In genomic region chr9:44084236-44084635, GRCm38 (mm10) we compare ENCODE assay signal across 8 mouse cellular contexts. TPM values are rescaled to one million over a fixed set of nuclear protein-coding genes. Genes with fewer than 3 reads are reported as not detected.
A peak's percentile ranks its signal among the peaks of the same experiment; 100 is the strongest.
DNase-seq lines count a peak whose midpoint lies in the region; ATAC-seq lines count a peak whose summit lies in the region.

No protein-coding gene starts in this region.

- peaks cover 91% of the 10 kb centered on the region for H3K4me1 ChIP-seq in heart, embryonic 13.5 days
- peaks cover 37% of the 10 kb centered on the region for H3K4me1 ChIP-seq in forebrain, embryonic 15.5 days

- no peaks in the 10 kb centered on the region for H3K9me3 ChIP-seq in heart, embryonic 13.5 days
- no peaks in the 10 kb centered on the region for H3K9me3 ChIP-seq in forebrain, embryonic 15.5 days

- H3K4me2 ChIP-seq in heart, embryonic 13.5 days: peak overlapping the region; percentile 97
- peak overlapping the region; percentile 98 for H3K4me2 ChIP-seq in forebrain, embryonic 15.5 days (replicated peaks)

- H3K9ac ChIP-seq in heart, embryonic 13.5 days: peak overlapping the region; percentile 97
- peak overlapping the region; percentile 52 for H3K9ac ChIP-seq in forebrain, embryonic 15.5 days (replicated peaks)

- peak overlapping the region; percentile 82 for H3K4me3 ChIP-seq in heart, embryonic 13.5 days
- peak overlapping the region; percentile 50 for H3K4me3 ChIP-seq in forebrain, embryonic 15.5 days
- H3K4me3 ChIP-seq in macrophage (ENCODE audit: inconsistent target): peak overlapping the region; percentile 19; the same call in 1 of the 2 replicates

- 1% methylated on average over 14 of the region's 14 CpGs for WGBS in heart, embryonic 13.5 days
- WGBS in forebrain, embryonic 15.5 days: 3% methylated on average over 14 of the region's 14 CpGs
- 3% methylated on average over 13 of the region's 14 CpGs for WGBS in macrophage (ENCODE audit: missing documents)

- peaks cover 4% of the 10 kb centered on the region for H3K36me3 ChIP-seq in heart, embryonic 13.5 days
- H3K36me3 ChIP-seq in forebrain, embryonic 15.5 days: no peaks in the 10 kb centered on the region
- H3K36me3 ChIP-seq in macrophage (ENCODE audit: inconsistent target): no peaks in the 10 kb centered on the region

- intact Hi-C loops in heart, postnatal 25 days (cut with DNase I): no loop called here

- H3K27ac ChIP-seq in heart, embryonic 13.5 days (replicated peaks): peak overlapping the region; percentile 98
- H3K27ac ChIP-seq in forebrain, embryonic 15.5 days (replicated peaks): no peak overlapping the region
- H3K27ac ChIP-seq in macrophage: no peak overlapping the region

- DNase-seq in heart, postnatal 25 days (ENCODE audit: low spot score): no peak
- peak; percentile 36 for DNase-seq in ES-CJ7 (ENCODE audit: low read depth, low spot score)
- DNase-seq in layer of hippocampus, adult 18-20 months (ENCODE audit: low spot score in 2 of 2): no peak
- DNase-seq in layer of hippocampus, adult 9-10 months (ENCODE audit: low spot score): no peak
- DNase-seq in layer of hippocampus, adult 11-12 months (ENCODE audit: low spot score): no peak

- no peaks in the 10 kb centered on the region for H3K79me2 ChIP-seq in macrophage (ENCODE audit: inconsistent target)

- no peak for ATAC-seq in heart, embryonic 13.5 days (ENCODE audit: extremely low read depth, insufficient number of reproducible peaks, low FRiP score, low TSS enrichment)
- ATAC-seq in forebrain, embryonic 15.5 days (replicated peaks): peak; percentile 6; the same call in 1 of the 2 replicates

- H3K27me3 ChIP-seq in heart, embryonic 13.5 days (replicated peaks): peaks cover 26% of the 10 kb centered on the region
- peaks cover 15% of the 10 kb centered on the region; the same call in 1 of the 2 replicates for H3K27me3 ChIP-seq in forebrain, embryonic 15.5 days

RNA-seq across cellular contexts. Expression of gene Mfrp, which starts 17.3 kb away (rescaled TPM):
- not detected in 2 replicates for polyA plus RNA-seq in heart, embryonic 13.5 days (2015; fragmentation: Nextera tagmentation; extraction: Ambion mirVana)
- not detected for total RNA-seq in heart, postnatal 25 days (2021)
- 0.18 and 0.23 TPM in 2 replicates for polyA plus RNA-seq in forebrain, embryonic 15.5 days (2015; fragmentation: Nextera tagmentation; extraction: Ambion mirVana)
- not detected for total RNA-seq in macrophage (2018; cell fraction: chromatin; rRNA removed)
- total RNA-seq in macrophage (2018; cell fraction: cytosol; rRNA removed): not detected
- not detected for total RNA-seq in macrophage (2018; cell fraction: nucleus; rRNA removed)
- polyA plus RNA-seq in macrophage (2018): not detected in 3 replicates
- total RNA-seq in layer of hippocampus, adult 18-20 months (2021): 1 to 10 TPM in 1 of 2 experiments, under 1 TPM in 1; 0.30 to 1.8 TPM

RNA-seq across cellular contexts. Expression of gene Usp2, which starts 17.4 kb away (rescaled TPM):
- 48.5 and 66.0 TPM in 2 replicates for polyA plus RNA-seq in heart, embryonic 13.5 days (2015; fragmentation: Nextera tagmentation; extraction: Ambion mirVana)
- total RNA-seq in heart, postnatal 25 days (2021): 100 to 1,000 TPM in 1 of 2 experiments, 10 to 100 TPM in 1; 77.7 to 191 TPM
- 9.0 and 10.0 TPM in 2 replicates for polyA plus RNA-seq in forebrain, embryonic 15.5 days (2015; fragmentation: Nextera tagmentation; extraction: Ambion mirVana)
- total RNA-seq in macrophage (2018; cell fraction: chromatin; rRNA removed): 1 to 10 TPM in 8 of 26 experiments, under 1 TPM in 13, not detected in 5; 0.37 to 3.1 (median 0.86) TPM
- 1 to 10 TPM in 23 of 26 experiments, under 1 TPM in 3; 0.47 to 2.5 (median 1.4) TPM for total RNA-seq in macrophage (2018; cell fraction: cytosol; rRNA removed)
- total RNA-seq in macrophage (2018; cell fraction: nucleus; rRNA removed): 1 to 10 TPM in 20 of 26 experiments, under 1 TPM in 5, not detected in 1; 0.35 to 6.1 (median 1.5) TPM
- 0.59 to 3.4 TPM (median 2.0 TPM) in 3 replicates for polyA plus RNA-seq in macrophage (2018)
- total RNA-seq in layer of hippocampus, adult 18-20 months (2021): 10 to 100 TPM; 77.6 to 79.1 TPM

RNA-seq across cellular contexts. Expression of gene C1qtnf5, which starts 22.8 kb away (rescaled TPM):
- polyA plus RNA-seq in heart, embryonic 13.5 days (2015; fragmentation: Nextera tagmentation; extraction: Ambion mirVana): 1.1 and 2.1 TPM in 2 replicates
- 10 to 100 TPM in 1 of 2 experiments, 1 to 10 TPM in 1; 9.7 to 10.9 TPM for total RNA-seq in heart, postnatal 25 days (2021)
- polyA plus RNA-seq in forebrain, embryonic 15.5 days (2015; fragmentation: Nextera tagmentation; extraction: Ambion mirVana): 2.2 and 3.6 TPM in 2 replicates
- 1 to 10 TPM in 1 of 26 experiments, not detected in 25; 2.3 TPM for total RNA-seq in macrophage (2018; cell fraction: chromatin; rRNA removed)
- total RNA-seq in macrophage (2018; cell fraction: cytosol; rRNA removed): not detected
- total RNA-seq in macrophage (2018; cell fraction: nucleus; rRNA removed): not detected
- polyA plus RNA-seq in macrophage (2018): not detected in 3 replicates
- total RNA-seq in layer of hippocampus, adult 18-20 months (2021): 10 to 100 TPM; 16.9 to 21.2 TPM

RNA-seq across cellular contexts. Expression of gene Gm49380, which starts 29.1 kb away (rescaled TPM):
- polyA plus RNA-seq in heart, embryonic 13.5 days (2015; fragmentation: Nextera tagmentation; extraction: Ambion mirVana): not detected in 2 replicates
- total RNA-seq in heart, postnatal 25 days (2021): under 1 TPM in 1 of 2 experiments, not detected in 1; 0.11 TPM
- 0.17 and 0.18 TPM in 2 replicates for polyA plus RNA-seq in forebrain, embryonic 15.5 days (2015; fragmentation: Nextera tagmentation; extraction: Ambion mirVana)
- total RNA-seq in macrophage (2018; cell fraction: chromatin; rRNA removed): under 1 TPM in 9 of 26 experiments, not detected in 17; 0.31 to 0.88 (median 0.60) TPM
- under 1 TPM in 2 of 26 experiments, not detected in 24; 0.03 to 0.10 TPM for total RNA-seq in macrophage (2018; cell fraction: cytosol; rRNA removed)
- total RNA-seq in macrophage (2018; cell fraction: nucleus; rRNA removed): 1 to 10 TPM in 1 of 26 experiments, under 1 TPM in 5, not detected in 20; 0.20 to 1.1 (median 0.42) TPM
- 0.06 TPM in 1 of 3 replicates, not detected in the others for polyA plus RNA-seq in macrophage (2018)
- under 1 TPM in 1 of 2 experiments, not detected in 1; 0.38 TPM for total RNA-seq in layer of hippocampus, adult 18-20 months (2021)

RNA-seq across cellular contexts. Expression of gene Rnf26, which starts 29.1 kb away (rescaled TPM):
- polyA plus RNA-seq in heart, embryonic 13.5 days (2015; fragmentation: Nextera tagmentation; extraction: Ambion mirVana): 38.5 and 39.3 TPM in 2 replicates
- total RNA-seq in heart, postnatal 25 days (2021): 1 to 10 TPM; 7.7 to 8.1 TPM
- polyA plus RNA-seq in forebrain, embryonic 15.5 days (2015; fragmentation: Nextera tagmentation; extraction: Ambion mirVana): 39.9 and 40.1 TPM in 2 replicates
- 10 to 100 TPM in 3 of 26 experiments, 1 to 10 TPM in 23; 1.3 to 18.0 (median 5.5) TPM for total RNA-seq in macrophage (2018; cell fraction: chromatin; rRNA removed)
- 10 to 100 TPM; 12.9 to 29.2 (median 20.3) TPM for total RNA-seq in macrophage (2018; cell fraction: cytosol; rRNA removed)
- total RNA-seq in macrophage (2018; cell fraction: nucleus; rRNA removed): 10 to 100 TPM in 22 of 26 experiments, 1 to 10 TPM in 4; 6.6 to 28.0 (median 14.0) TPM
- 13.3 to 20.0 TPM (median 18.3 TPM) in 3 replicates for polyA plus RNA-seq in macrophage (2018)
- 10 to 100 TPM; 29.7 to 29.8 TPM for total RNA-seq in layer of hippocampus, adult 18-20 months (2021)

Comparison
In these comparisons a context has a peak if more than half of its experiments do, and no peak if none do; other contexts are left out.
1. H3K4me3 ChIP-seq: peak in every context shown above with its lines; median percentile 82 in heart, embryonic 13.5 days; 50 in forebrain, embryonic 15.5 days; 19 in macrophage.